Mouse (Mus musculus): ENCODE results near the gene Ticam1. TPM values are rescaled to one million over a fixed set of nuclear protein-coding genes. Genes with fewer than 3 reads are reported as not detected.

Gene Ticam1
- polyA plus RNA-seq, 1 experiment = not detected

- TF ChIP-seq POLR2A (IDR thresholded peaks at IDR 0.05; ENCODE audit: insufficient read depth, low read depth, low read length) (no peak), CTCF (IDR thresholded peaks at IDR 0.05; ENCODE audit: insufficient read depth, low read depth, low read length) (no peak)
- Histone ChIP-seq H3K4me1 (ENCODE audit: control insufficient read depth, insufficient read depth, low read length) (peaks cover 15% of the 10 kb centered on the region), H3K27ac (ENCODE audit: insufficient read depth, low read depth, low read length) (no peak within 1 kb of the TSS), H3K4me3 (ENCODE audit: insufficient read depth, low read depth, low read length) (no peak within 1 kb of the TSS)
- 88% methylated on average over 4 of the region's 4 CpGs for WGBS
These were observed 16.1 kb upstream of the Ticam1 start, which contains the start of gene Plin3 for GRCm38 (mm10) chr17:56292531-56293222. Plin3 (minus strand) TSS chr17:56292873.

GRCm38 (mm10) chr17:56291826-56292475 is 15.4 kb upstream of the Ticam1 start:
- 74% methylated on average over 7 of the region's 7 CpGs for WGBS
- H3K4me3 ChIP-seq (ENCODE audit: insufficient read depth, low read depth, low read length) = no peak overlapping the region
- TF ChIP-seq POLR2A (IDR thresholded peaks at IDR 0.05; ENCODE audit: insufficient read depth, low read depth, low read length) (no peak), CTCF (IDR thresholded peaks at IDR 0.05; ENCODE audit: insufficient read depth, low read depth, low read length) (no peak)
- H3K27ac ChIP-seq (ENCODE audit: insufficient read depth, low read depth, low read length) = no peak overlapping the region
- H3K4me1 ChIP-seq (ENCODE audit: control insufficient read depth, insufficient read depth, low read length) = peaks cover 15% of the 10 kb centered on the region

DNA sequence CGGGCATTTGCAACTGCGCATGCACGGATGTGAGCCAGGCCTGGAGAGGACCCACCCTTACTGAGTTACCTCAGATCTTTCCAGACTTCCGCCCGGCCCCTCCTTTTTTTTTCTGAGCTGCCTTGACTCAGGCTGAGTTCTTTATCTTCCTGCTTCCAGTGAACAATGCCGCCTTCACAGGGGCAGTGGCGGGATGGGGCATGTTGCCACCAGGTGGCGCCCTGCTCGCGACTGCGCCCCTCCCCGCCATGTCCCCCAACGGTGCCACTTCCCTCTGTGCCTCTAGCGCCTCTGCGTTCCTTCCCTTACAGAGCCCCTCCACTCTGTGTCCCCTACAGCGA is 14.6 kb upstream of the Ticam1 start:
- peaks cover 15% of the 10 kb centered on the region for H3K4me1 ChIP-seq (ENCODE audit: control insufficient read depth, insufficient read depth, low read length)
- 4% methylated on average over 15 of the region's 16 CpGs for WGBS

DNA sequence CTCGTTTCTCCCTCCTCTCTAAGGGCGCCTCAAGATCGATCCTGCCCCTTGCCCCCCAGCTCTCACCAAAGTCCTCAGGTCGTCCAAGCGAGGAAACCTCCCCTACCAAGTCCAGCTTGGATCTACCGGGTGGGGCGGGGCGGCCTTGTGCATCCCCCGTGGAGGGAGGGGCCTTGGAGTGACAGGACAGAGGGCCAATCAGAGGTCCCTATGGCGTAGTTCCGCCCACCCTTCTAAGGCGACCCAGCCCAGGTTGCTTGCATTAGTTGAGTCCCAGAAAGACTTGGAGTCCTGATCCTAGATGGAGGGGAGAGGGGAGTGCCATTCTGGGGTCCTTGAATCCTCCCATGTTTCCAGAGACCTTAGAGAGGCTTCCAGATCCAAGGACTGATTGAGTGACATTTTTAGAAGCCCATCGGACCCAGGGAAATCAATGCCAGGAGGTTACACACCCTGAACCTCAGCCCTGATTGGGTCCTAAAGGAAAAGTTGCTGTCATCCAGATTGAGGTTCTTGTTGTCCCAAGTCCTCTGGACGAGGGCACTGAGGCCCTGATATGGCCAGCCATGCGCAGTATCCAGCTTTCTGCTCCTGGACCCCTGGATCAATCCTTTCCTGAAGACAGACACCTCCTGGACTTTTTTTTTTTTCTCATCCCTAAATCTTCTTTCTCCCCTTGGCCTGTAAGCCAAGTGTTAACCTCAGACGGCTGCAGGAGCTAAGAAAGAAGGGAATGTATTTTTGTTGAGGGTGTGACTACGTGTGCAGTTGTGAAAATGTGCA is 14.0 kb upstream of the Ticam1 start:
- WGBS = 20% methylated on average over 17 of the region's 17 CpGs
- peak overlapping the region; percentile 7; the same call in 1 of the 2 replicates for H3K27ac ChIP-seq (ENCODE audit: insufficient read depth, low read depth, low read length)
- H3K4me1 ChIP-seq (ENCODE audit: control insufficient read depth, insufficient read depth, low read length) = peaks cover 15% of the 10 kb centered on the region
- TF ChIP-seq POLR2A (IDR thresholded peaks at IDR 0.05; ENCODE audit: insufficient read depth, low read depth, low read length) (no peak), CTCF (IDR thresholded peaks at IDR 0.05; ENCODE audit: insufficient read depth, low read depth, low read length) (no peak)
- H3K4me3 ChIP-seq (ENCODE audit: insufficient read depth, low read depth, low read length) = peak overlapping the region; percentile 31

More for the DNA sequence above, 14.6 kb upstream of the Ticam1 start:
- peak overlapping the region; percentile 31 for H3K4me3 ChIP-seq (ENCODE audit: insufficient read depth, low read depth, low read length)
- TF ChIP-seq POLR2A (IDR thresholded peaks at IDR 0.05; ENCODE audit: insufficient read depth, low read depth, low read length) (no peak), CTCF (IDR thresholded peaks at IDR 0.05; ENCODE audit: insufficient read depth, low read depth, low read length) (peak; percentile 85)
- H3K27ac ChIP-seq (ENCODE audit: insufficient read depth, low read depth, low read length) = peak overlapping the region; percentile 16; the same call in 1 of the 2 replicates

DNA sequence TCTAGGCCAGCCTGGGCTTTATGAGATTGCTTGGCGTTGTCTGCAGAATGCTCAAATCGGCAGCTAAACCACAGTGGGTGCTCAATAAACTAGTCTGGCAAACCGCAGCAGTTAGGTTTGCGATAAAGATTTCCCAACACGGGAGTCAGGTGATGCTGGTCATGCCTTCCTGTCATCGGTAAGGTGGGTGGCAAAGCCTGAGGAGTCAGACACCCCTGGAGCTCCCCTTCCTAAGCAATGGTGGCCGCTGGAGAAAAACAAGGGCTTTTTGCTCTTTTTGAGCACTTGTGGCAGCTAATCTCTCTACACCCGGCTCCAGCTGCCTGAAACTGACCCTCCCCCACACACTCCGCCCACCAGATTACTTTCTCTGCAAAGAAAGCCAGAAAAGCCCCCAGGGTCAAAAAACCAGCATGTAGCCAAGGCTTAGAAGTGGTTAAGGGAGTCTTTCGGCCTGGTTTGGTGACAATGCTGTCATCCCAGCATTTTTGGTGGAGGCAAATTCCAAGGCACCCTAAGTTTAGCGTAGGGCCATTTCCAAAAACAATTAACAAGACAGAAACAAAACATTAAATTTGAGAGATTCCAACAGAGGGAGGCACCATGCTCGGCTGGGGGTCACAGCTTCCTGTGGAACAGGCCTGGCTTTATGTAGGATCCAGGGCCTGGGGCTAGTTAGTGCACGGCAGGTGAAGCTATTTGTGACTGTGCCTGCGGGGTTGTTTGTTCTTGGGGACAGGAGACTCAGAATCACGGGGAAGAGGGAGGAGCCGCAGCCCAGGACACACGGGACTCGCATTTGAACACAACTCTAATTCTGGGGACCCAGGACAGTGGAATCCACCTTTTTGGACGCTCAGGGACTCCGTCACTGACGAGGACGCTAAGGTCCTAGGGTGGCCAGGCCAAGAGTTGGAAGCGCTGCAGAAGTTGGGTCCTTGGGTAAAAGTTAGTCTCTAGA is 13.1 kb upstream of the Ticam1 start:
- H3K27ac ChIP-seq (ENCODE audit: insufficient read depth, low read depth, low read length) = peak overlapping the region; percentile 63
- 42% methylated on average over 23 of the region's 23 CpGs for WGBS
- H3K4me3 ChIP-seq (ENCODE audit: insufficient read depth, low read depth, low read length) = peak overlapping the region; percentile 20
- TF ChIP-seq CTCF (IDR thresholded peaks at IDR 0.05; ENCODE audit: insufficient read depth, low read depth, low read length) = no peak
- no peak for TF ChIP-seq POLR2A (IDR thresholded peaks at IDR 0.05; ENCODE audit: insufficient read depth, low read depth, low read length)
- H3K4me1 ChIP-seq (ENCODE audit: control insufficient read depth, insufficient read depth, low read length) = peaks cover 15% of the 10 kb centered on the region

- H3K4me1 ChIP-seq (ENCODE audit: control insufficient read depth, insufficient read depth, low read length) = peaks cover 15% of the 10 kb centered on the region
- no peak for TF ChIP-seq CTCF (IDR thresholded peaks at IDR 0.05; ENCODE audit: insufficient read depth, low read depth, low read length)
- no peak for TF ChIP-seq POLR2A (IDR thresholded peaks at IDR 0.05; ENCODE audit: insufficient read depth, low read depth, low read length)
- H3K4me3 ChIP-seq (ENCODE audit: insufficient read depth, low read depth, low read length) = no peak overlapping the region
- peak overlapping the region; percentile 63; the same call in 1 of the 2 replicates for H3K27ac ChIP-seq (ENCODE audit: insufficient read depth, low read depth, low read length)
- 78% methylated on average over 3 of the region's 3 CpGs for WGBS
These were observed 12.3 kb upstream of the Ticam1 start for GRCm38 (mm10) chr17:56288866-56289265.

DNA sequence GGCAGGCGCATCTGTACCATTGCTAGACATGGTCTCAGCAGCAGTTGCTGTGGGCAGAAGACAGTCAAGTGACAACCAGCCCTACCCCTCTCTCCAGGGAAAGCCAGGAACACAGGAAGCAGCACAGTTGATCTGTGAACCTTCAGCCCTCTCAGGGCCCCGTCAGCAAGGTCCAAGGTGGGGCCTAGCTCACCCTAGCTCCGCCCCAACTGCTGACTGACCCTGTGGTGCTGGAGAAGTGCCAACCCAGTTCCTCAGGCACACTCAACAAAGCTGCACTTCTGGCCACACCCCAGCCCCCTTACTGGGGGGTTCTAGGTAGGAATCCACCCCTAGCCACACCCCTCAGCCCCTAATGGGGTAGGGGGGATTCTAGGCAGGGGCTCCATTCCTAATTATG is 11.2 kb upstream of the Ticam1 start:
- peaks cover 19% of the 10 kb centered on the region for H3K4me1 ChIP-seq (ENCODE audit: control insufficient read depth, insufficient read depth, low read length)
- peak overlapping the region; percentile 40; the same call in 1 of the 2 replicates for H3K27ac ChIP-seq (ENCODE audit: insufficient read depth, low read depth, low read length)
- no peak for TF ChIP-seq CTCF (IDR thresholded peaks at IDR 0.05; ENCODE audit: insufficient read depth, low read depth, low read length)
- TF ChIP-seq POLR2A (IDR thresholded peaks at IDR 0.05; ENCODE audit: insufficient read depth, low read depth, low read length) = no peak
- WGBS = 73% methylated on average over 3 of the region's 3 CpGs
- no peak overlapping the region for H3K4me3 ChIP-seq (ENCODE audit: insufficient read depth, low read depth, low read length)

- Histone ChIP-seq H3K4me3 (ENCODE audit: insufficient read depth, low read depth, low read length) (no peak overlapping the region), H3K27ac (ENCODE audit: insufficient read depth, low read depth, low read length) (no peak overlapping the region), H3K4me1 (ENCODE audit: control insufficient read depth, insufficient read depth, low read length) (peaks cover 14% of the 10 kb centered on the region; the same call in 1 of the 2 replicates)
- TF ChIP-seq POLR2A (IDR thresholded peaks at IDR 0.05; ENCODE audit: insufficient read depth, low read depth, low read length) = no peak
- no peak for TF ChIP-seq CTCF (IDR thresholded peaks at IDR 0.05; ENCODE audit: insufficient read depth, low read depth, low read length)
- WGBS = 96% methylated on average over 11 of the region's 11 CpGs
These were observed 9.4 kb upstream of the Ticam1 start for GRCm38 (mm10) chr17:56285995-56286394.
